Mouse (Mus musculus) T-cell, adult 66 days (primary cell): ENCODE measurements around the gene Nkx2-3. TPM values are rescaled to one million over a fixed set of nuclear protein-coding genes. Genes with fewer than 3 reads are reported as not detected.

ENCODE experiments used
- total RNA-seq, 2 experiments: library from RNA; stranded (reverse); gene quantifications; 3 replicates in 1 of 2; 4 replicates in 1 of 2; pipeline ENCODE4 v1.2.4; 2023

Nkx2-3 gene
- not detected for total RNA-seq

DNA sequence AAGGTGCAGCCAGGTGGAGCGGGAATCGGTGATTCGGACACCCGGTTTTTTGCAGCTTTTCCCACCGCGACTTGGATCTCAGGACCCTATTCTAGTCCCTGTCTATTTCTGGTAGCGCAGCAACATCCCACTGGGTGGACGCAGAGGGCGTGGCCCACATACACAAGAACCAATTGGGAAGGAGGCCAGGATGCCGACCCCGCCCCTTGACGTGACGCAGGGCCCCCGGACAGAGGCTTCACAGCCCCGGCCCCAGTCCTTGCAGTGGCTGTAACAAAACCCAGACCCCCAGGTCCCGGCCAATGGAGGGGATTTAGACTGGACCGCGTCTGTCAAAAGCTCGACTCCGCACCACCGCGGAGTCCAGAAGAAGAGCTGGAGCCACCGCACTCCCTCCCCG lies at the start of gene Nkx2-3:
Gene Nkx2-3 (plus strand): TSS at position 275 of the 400 bp plus-strand sequence.

Other genes with a start within 250 kb of the Nkx2-3 start
- gene Hpse2, start 224.0 kb upstream of the Nkx2-3 start, total RNA-seq: not detected
- gene Cnnm1, start 171.9 kb upstream of the Nkx2-3 start, total RNA-seq: not detected
- gene Got1, start 87.7 kb upstream of the Nkx2-3 start, total RNA-seq: 10 to 100 TPM; 49.9 to 61.1 TPM
- gene Slc25a28, start 62.6 kb downstream of the Nkx2-3 start, total RNA-seq: 10 to 100 TPM; 44.5 to 51.4 TPM
- 10 to 100 TPM; 10.6 to 12.7 TPM for gene Entpd7, start 77.3 kb downstream of the Nkx2-3 start, total RNA-seq
- 1 to 10 TPM; 9.0 to 9.4 TPM for gene Cutc, start 140.7 kb downstream of the Nkx2-3 start, total RNA-seq
- 10 to 100 TPM; 10.4 to 15.0 TPM for gene Cox15, start 140.7 kb downstream of the Nkx2-3 start, total RNA-seq
- gene Abcc2, start 169.9 kb downstream of the Nkx2-3 start, total RNA-seq: not detected